Mouse (Mus musculus) ES-E14 (cell line): ENCODE measurements at regions not wholly inside any gene's neighbourhood (a gene's known extent, or its start where the extent isn't known, plus 50 kb on each side); places are given as distances from the start of the nearest gene placed in this dataset.

Experiments used
- HCFC1 ChIP-seq: IDR thresholded peaks from 2 replicates; pipeline ENCODE4 v1.6.1; 2012; ENCODE audit warnings: low read length, inconsistent platforms, borderline replicate concordance; ENCODE audit not compliant: insufficient read depth
- ZC3H11A ChIP-seq: IDR thresholded peaks from 2 replicates; pipeline ENCODE4 v1.6.1; 2012; ENCODE audit warnings: low read depth, mild to moderate bottlenecking, inconsistent platforms, low read length, borderline replicate concordance

DNA sequence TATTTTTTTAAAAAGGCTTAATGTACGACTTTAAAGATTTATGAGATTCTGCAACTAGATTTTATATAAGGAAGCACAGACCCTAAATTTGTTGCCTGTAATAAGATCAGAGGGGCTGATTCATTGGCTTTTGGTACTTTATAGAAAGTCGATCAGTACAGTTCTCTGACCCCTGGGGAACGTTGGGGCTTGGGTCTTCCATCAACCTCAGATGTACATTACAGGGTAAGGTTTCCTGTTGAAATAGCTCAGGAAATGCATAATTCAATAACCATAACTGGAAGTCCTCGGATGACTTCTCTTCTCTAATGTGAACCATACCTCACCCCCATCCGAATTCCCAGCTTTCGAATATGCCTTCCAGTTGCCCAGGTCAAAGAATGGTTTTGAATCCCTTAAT, 247.4 kb downstream of the Glrx3 start:
- no peak for TF ChIP-seq HCFC1
- no peak for TF ChIP-seq ZC3H11A
